Mouse (Mus musculus) kidney, postnatal 10 days (tissue): ENCODE data around the gene Spaca9.
A peak's percentile ranks its signal among the peaks of the same experiment; 100 is the strongest.

Experiments used
- DNase-seq: peaks from one replicate; pipeline ENCODE4 v3.0.0; 2021; ENCODE audit warnings: mixed read lengths

The Spaca9 gene

DNA sequence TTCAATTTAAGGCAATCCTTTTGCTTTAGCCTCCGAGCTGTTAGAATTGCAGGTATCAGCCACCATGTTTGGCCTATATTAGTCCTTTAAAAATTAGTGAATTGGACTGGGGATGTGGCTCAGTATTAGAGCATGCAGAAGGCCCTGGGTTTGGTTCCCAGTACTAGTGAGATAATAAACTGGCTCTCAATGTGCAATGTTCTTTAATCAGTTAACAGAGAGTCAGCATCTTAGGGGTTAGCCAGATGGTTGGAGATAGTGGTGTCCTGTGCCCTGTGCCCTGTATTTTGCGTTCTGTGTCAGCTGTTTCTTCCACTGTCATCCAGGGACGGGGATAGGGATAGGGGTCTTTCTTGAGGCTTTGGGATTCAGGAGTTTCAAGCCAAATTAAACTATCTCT, 36.6 kb downstream of the Spaca9 start:
- no peak for DNase-seq

DNA sequence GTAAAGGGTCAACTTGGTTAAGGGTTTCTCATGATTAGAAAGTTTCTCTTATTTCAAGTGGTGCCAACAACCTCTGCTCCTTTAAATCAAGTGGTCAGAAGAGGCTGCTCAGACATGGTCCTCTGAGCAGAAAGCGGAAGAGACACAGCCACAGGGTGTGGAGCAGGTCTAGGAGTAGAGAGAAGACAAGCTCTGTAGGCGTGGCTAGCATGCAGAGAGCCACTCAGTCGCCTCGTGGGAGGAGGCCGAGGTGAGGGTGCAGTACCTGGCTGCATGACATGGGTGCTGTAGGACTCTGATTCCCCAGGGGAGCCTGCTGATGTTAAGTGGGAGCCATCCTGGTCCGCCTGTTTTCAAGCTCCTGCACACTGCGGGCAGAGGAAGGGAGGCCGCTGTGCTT, 43.3 kb downstream of the Spaca9 start:
- DNase-seq, result no peak

DNA sequence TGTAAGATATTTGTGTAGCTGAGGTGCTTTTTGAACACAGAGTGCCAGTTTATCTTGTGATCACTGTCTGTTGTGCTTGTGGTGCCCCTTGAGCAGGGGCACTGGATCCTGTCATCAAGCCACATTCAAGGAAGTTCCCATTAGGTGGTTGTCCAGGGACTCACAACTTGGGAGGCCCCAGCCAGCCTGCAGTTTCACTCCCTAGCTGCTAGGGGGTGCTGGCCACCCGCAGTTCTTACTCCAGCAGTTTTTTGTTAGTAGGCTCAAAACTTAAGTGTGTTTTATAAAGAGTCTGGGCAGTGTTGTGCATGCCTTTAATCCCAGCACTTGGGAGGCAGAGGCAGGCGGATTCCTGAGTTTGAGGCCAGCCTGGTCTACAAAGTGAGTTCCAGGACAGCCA, 45.2 kb downstream of the Spaca9 start:
- DNase-seq, result peak; percentile 31

DNA sequence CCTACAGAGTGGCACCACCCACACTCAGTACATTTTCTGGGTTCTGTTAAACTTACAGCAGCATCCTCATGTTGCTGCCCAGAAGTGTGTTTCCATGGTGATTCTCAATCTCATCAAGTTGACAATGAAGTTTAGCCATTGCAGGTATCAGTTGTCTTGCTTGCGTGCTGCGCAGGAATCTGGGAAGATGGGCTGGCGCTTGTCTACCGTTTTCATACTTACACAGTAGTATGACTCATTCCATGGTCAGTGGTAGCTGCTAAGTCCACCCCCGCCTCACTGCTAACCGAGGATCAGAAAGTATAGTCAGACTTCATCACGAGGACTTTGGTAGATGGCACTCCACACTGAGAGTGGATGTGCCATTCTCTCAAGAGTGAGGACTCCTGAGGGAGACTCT, 46.2 kb downstream of the Spaca9 start:
- DNase-seq, result no peak

DNA sequence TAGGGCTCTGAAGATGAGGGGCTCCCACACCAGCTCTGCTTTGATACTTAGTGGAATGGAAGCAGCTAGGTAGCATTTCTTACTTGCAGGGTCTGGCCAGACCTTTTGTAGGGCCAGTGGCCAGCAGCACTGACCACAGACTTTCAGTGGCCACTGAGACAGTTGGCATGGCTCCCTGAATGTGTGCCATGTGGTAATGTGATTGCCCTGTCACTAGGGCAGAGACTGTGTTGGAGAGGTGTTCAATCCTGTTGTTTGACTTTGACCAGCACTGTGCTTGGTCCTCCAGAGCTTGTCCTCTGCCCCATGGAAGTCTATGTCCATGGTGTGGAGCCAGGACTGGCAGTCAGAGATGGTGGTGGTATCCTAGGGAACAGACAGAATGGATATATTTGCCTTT, 49.0 kb downstream of the Spaca9 start:
- no peak for DNase-seq

DNA sequence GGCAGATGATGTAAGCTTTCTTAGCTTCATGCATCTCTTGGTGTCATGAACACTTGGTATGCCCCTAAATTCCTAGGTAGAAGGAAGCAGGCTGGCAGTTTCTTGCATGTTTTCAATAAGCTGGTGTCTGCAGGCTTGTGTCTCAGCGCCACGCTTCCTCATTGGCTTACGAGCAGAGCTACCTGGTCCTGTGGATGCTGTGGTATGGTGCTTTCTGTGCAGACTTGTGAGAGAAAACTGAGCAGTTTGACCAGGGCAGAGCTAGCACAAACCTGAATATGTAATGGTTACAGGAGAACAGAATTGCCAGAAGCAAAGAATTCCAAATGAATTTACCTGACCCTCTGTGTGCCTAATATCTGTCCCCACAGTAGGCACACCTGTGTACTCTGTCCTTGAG, 56.4 kb downstream of the Spaca9 start:
- DNase-seq, result peak; percentile 18
